ENCODE assay signal across 8 mouse cellular contexts in genomic region chr15:103382795-103383406, GRCm38 (mm10). TPM values are rescaled to one million over a fixed set of nuclear protein-coding genes. Genes with fewer than 3 reads are reported as not detected.
DNase-seq lines count a peak whose midpoint lies in the region; ATAC-seq lines count a peak whose summit lies in the region.

No protein-coding gene starts in this region.

- no peak for ATAC-seq in embryonic facial prominence, embryonic 13.5 days (ENCODE audit: insufficient number of reproducible peaks, insufficient read depth, low FRiP score, low TSS enrichment, low read depth)
- ATAC-seq in kidney, embryonic 15.5 days (replicated peaks; ENCODE audit: low FRiP score) = peak; percentile 86

- H3K27me3 ChIP-seq in embryonic facial prominence, embryonic 13.5 days = no peaks in the 10 kb centered on the region
- H3K27me3 ChIP-seq in embryonic facial prominence, embryonic 10.5 days (replicated peaks; ENCODE audit: low read depth, poor library complexity, severe bottlenecking) = no peaks in the 10 kb centered on the region
- no peaks in the 10 kb centered on the region for H3K27me3 ChIP-seq in kidney, embryonic 15.5 days

- H3K36me3 ChIP-seq in embryonic facial prominence, embryonic 13.5 days = no peaks in the 10 kb centered on the region
- H3K36me3 ChIP-seq in embryonic facial prominence, embryonic 10.5 days (replicated peaks) = no peaks in the 10 kb centered on the region
- H3K36me3 ChIP-seq in kidney, embryonic 15.5 days = no peaks in the 10 kb centered on the region

- peaks cover 16% of the 10 kb centered on the region for H3K4me1 ChIP-seq in embryonic facial prominence, embryonic 13.5 days
- H3K4me1 ChIP-seq in embryonic facial prominence, embryonic 10.5 days = peaks cover 22% of the 10 kb centered on the region
- peaks cover 23% of the 10 kb centered on the region for H3K4me1 ChIP-seq in kidney, embryonic 15.5 days

- H3K9me3 ChIP-seq in embryonic facial prominence, embryonic 13.5 days = no peaks in the 10 kb centered on the region
- no peaks in the 10 kb centered on the region for H3K9me3 ChIP-seq in embryonic facial prominence, embryonic 10.5 days
- H3K9me3 ChIP-seq in kidney, embryonic 15.5 days (replicated peaks) = no peaks in the 10 kb centered on the region

- no peak overlapping the region for H3K9ac ChIP-seq in embryonic facial prominence, embryonic 13.5 days
- H3K9ac ChIP-seq in kidney, embryonic 15.5 days = no peak overlapping the region

- 0 out of 2 replicates have a peak overlapping the region, but pooled peaks have one; percentile 34 for H3K27ac ChIP-seq in embryonic facial prominence, embryonic 13.5 days
- H3K27ac ChIP-seq in embryonic facial prominence, embryonic 10.5 days (replicated peaks) = no peak overlapping the region
- peak overlapping the region; percentile 79 for H3K27ac ChIP-seq in kidney, embryonic 15.5 days

- DNase-seq in embryonic facial prominence, embryonic 10.5 days (ENCODE audit: low spot score) = no peak
- DNase-seq in heart, adult 18-20 months = peak; percentile 85 to 86
- DNase-seq in lung, postnatal 36 days = peak; percentile 82
- DNase-seq in retina, postnatal 1 day = no peak
- DNase-seq in layer of hippocampus, postnatal 14 days (ENCODE audit: low spot score in 2 of 2) = no peak
- no peak for DNase-seq in frontal cortex, postnatal 25 days (ENCODE audit: low spot score in 2 of 2)

- H3K4me3 ChIP-seq in embryonic facial prominence, embryonic 13.5 days = no peak overlapping the region
- H3K4me3 ChIP-seq in embryonic facial prominence, embryonic 10.5 days = no peak overlapping the region
- H3K4me3 ChIP-seq in kidney, embryonic 15.5 days (replicated peaks) = peak overlapping the region; percentile 15; the same call in 1 of the 2 replicates

- 32% methylated on average over 5 of the region's 5 CpGs for WGBS in embryonic facial prominence, embryonic 13.5 days
- WGBS in embryonic facial prominence, embryonic 10.5 days = 34% methylated on average over 5 of the region's 5 CpGs
- 7% methylated on average over 5 of the region's 5 CpGs for WGBS in kidney, embryonic 15.5 days

- H3K4me2 ChIP-seq in embryonic facial prominence, embryonic 13.5 days = no peak overlapping the region
- peak overlapping the region; percentile 28 for H3K4me2 ChIP-seq in kidney, embryonic 15.5 days

RNA-seq across cellular contexts. Expression of gene Itga5, which starts 16.3 kb away (rescaled TPM):
- 41.2 and 41.5 TPM in 2 replicates for polyA plus RNA-seq in embryonic facial prominence, embryonic 13.5 days (2015; fragmentation: Nextera tagmentation; extraction: Ambion mirVana)
- polyA plus RNA-seq in embryonic facial prominence, embryonic 10.5 days (2016; fragmentation: Nextera tagmentation; extraction: Ambion mirVana) = 29.5 and 29.7 TPM in 2 replicates
- 10 to 100 TPM; 30.8 to 37.3 TPM for total RNA-seq in heart, adult 18-20 months (2021)
- polyA plus RNA-seq in kidney, embryonic 15.5 days (2015; fragmentation: Nextera tagmentation; extraction: Ambion mirVana) = 32.8 and 41.3 TPM in 2 replicates
- 1 to 10 TPM; 3.4 to 5.8 TPM for total RNA-seq in layer of hippocampus, postnatal 14 days (2021)

RNA-seq across cellular contexts. Expression of gene Zfp385a, which starts 43.0 kb away (rescaled TPM):
- 10.9 and 12.2 TPM in 2 replicates for polyA plus RNA-seq in embryonic facial prominence, embryonic 13.5 days (2015; fragmentation: Nextera tagmentation; extraction: Ambion mirVana)
- 22.1 and 22.7 TPM in 2 replicates for polyA plus RNA-seq in embryonic facial prominence, embryonic 10.5 days (2016; fragmentation: Nextera tagmentation; extraction: Ambion mirVana)
- 10 to 100 TPM in 1 of 2 experiments, 1 to 10 TPM in 1; 8.9 to 10.3 TPM for total RNA-seq in heart, adult 18-20 months (2021)
- 12.5 and 14.4 TPM in 2 replicates for polyA plus RNA-seq in kidney, embryonic 15.5 days (2015; fragmentation: Nextera tagmentation; extraction: Ambion mirVana)
- total RNA-seq in layer of hippocampus, postnatal 14 days (2021) = 10 to 100 TPM; 43.2 to 44.4 TPM

RNA-seq across cellular contexts. Expression of gene Gtsf1, which starts 47.4 kb away (rescaled TPM):
- polyA plus RNA-seq in embryonic facial prominence, embryonic 13.5 days (2015; fragmentation: Nextera tagmentation; extraction: Ambion mirVana) = not detected in 2 replicates
- polyA plus RNA-seq in embryonic facial prominence, embryonic 10.5 days (2016; fragmentation: Nextera tagmentation; extraction: Ambion mirVana) = not detected in 2 replicates
- total RNA-seq in heart, adult 18-20 months (2021) = not detected
- not detected in 2 replicates for polyA plus RNA-seq in kidney, embryonic 15.5 days (2015; fragmentation: Nextera tagmentation; extraction: Ambion mirVana)
- total RNA-seq in layer of hippocampus, postnatal 14 days (2021) = not detected

Comparison
In these comparisons a context has a peak if more than half of its experiments do, and no peak if none do; other contexts are left out.
1. DNase-seq: peak in heart, adult 18-20 months (2 of 2) and lung, postnatal 36 days (single experiment); none in embryonic facial prominence, embryonic 10.5 days (single experiment), retina, postnatal 1 day (single experiment), layer of hippocampus, postnatal 14 days (0 of 2) and frontal cortex, postnatal 25 days (0 of 2).